Mouse (Mus musculus): ENCODE results near the gene Ccdc177. TPM values are rescaled to one million over a fixed set of nuclear protein-coding genes. Genes with fewer than 3 reads are reported as not detected.
"Not testable (repeated sequence)": the region's sequence is repeated elsewhere in the genome, so short reads cannot be mapped to it uniquely, and the experiment has no call there.

The Ccdc177 gene
- total RNA-seq (2021) = 10 to 100 TPM; 12.9 to 15.5 TPM

DNA sequence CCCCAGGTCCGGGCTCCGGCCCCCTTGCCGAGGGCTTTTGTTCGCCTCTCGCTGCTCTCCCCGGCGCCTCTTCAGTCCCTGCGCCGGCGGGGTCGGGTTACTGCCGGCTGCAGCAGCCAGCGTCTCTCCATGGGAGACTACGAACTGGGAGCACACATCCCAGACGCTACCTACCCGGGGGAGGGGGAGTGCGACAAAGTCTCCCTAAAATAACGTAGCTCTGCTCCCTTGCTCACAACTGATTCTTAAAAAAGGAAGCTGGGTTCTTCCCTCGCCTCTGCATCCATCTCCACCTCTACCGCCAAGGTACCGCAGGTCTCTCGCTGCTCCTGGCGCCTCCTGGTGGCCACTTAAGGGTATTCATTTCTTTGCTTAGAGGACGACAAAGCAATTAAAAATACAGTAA lies at the start of gene Ccdc177:
Gene Ccdc177 (minus strand): TSS at position 292 of the 406 bp plus-strand sequence.
- intact Hi-C loops (cut with DNase I) = loop anchor here (1.0 kb wide), 1 partner anchor 30 kb away; no protein-coding TSS in a partner anchor
- DNase-seq (ENCODE audit: low spot score in 2 of 2) = peak; percentile 86 to 95

DNA sequence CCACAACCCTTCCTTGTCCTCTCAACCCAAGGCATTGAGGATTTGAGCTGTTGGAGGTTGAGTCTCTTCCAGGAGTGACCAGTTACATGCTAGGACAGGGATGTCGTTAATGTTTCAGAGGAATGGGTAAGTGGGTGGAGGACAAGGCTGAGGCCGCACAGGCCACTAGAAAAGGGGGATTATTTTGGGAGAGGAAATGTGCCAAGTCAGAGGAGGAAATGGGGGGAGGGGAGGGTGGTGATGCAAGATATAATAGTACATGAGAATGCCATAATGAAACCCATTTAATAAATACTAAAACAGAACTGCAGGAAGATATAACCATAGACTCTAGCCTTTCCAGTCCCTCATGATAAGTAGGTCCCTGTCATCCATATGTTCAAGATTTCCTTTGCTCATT lies 49.5 kb upstream of the Ccdc177 start:
- intact Hi-C loops (cut with DNase I) = no loop called here

DNA sequence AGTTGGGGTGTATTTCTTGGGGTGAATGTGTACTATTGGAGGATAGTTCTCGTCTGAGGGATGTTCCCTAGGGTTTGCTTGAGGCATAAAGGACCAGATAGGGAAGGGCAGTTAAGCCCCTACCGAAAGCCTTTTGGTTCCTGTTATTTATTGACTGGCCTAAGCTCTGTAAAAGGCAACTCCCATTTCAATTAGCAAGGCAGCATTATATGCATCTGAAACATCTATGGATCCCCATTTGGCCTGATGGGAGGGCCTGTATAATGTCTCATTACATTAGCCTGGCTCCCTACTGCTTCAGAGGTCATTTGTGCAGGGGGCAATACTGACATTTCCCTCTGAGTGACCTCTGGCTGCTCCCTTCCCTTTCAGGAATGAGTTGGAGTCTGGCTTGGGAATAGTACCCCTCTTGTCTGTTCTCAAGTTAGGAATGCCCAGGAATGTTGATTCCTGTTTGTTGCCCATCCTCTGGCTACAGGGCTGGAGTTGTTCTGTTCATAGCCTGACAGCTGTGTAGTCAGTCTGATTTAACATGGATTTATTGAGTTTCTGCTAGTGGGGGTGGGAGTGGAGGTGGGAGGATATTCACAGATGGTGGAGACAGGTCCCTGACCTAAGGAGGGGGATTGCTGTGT lies 47.1 kb upstream of the Ccdc177 start:
- intact Hi-C loops (cut with DNase I) = no loop called here
- no peak for DNase-seq (ENCODE audit: low spot score in 2 of 2)

More for the DNA sequence above, 49.5 kb upstream of the Ccdc177 start:
- DNase-seq (ENCODE audit: low spot score in 2 of 2) = no peak

DNA sequence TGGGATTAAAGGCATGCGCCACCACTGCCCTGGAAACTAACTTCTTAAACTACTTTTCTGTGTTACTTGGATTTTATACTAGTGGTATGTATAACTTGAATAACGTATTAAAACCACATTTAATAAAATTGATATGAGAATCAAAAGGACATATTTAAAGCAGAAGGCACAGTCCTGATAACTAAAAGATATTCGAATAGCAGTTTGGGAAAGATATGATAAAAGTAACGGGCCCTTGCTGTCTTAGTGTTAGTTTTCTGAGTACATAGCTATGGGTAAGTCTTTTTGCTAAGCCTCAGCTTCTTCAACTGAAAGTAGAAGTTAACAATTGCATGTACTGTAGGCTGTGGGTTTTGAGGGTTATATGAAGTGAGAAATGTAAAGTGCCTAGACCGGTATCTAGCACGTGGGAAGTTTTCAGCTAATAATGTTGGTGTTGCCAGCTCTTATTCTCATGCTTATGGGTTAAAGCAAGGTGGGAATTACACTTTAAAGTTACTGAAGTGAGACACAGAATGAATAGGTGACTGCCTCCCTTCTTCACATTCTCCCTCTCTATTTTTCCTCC lies 44.5 kb upstream of the Ccdc177 start:
- intact Hi-C loops (cut with DNase I) = no loop called here
- no peak for DNase-seq (ENCODE audit: low spot score in 2 of 2)

DNA sequence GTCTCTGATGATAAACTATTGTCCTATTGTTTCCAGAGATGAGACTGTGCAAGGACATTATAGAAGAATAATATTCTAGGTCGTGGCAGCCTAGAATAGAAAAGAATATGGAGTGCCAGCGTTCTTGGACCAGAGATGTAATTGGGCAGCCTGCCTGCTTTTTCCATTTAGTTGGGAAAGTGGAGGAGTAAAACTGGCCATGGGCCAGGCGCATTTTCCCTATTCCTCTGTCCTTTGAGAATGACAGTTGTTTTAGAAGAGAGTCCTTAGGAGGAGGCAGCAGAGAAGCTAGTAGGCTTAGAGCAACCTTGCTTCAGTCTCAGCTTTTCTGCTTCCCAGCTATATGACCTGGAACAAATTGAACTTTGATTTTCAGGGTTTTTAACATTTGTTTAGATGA lies 43.4 kb upstream of the Ccdc177 start:
- DNase-seq (ENCODE audit: low spot score in 2 of 2) = peak; percentile 83 to 94
- intact Hi-C loops (cut with DNase I) = no loop called here

DNA sequence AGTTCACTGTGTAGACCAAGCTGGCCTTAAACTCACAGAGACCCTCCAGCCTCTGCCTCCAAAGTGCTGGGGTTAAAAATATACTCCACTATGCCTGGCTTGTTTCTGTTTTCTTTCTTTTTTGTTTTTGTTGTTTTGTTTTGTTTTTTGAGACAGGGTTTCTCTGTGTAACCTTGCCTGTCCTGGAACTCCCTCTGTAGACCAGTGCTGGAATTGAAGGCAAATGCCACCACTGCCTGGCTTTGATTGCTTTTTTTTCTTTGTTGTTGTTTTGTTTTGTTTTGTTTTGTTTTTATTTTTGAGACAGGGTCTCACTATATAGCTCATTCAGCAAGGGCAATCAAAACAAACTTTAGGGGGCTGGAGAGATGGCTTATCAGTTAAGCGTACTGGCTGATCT lies 41.0 kb upstream of the Ccdc177 start:
- DNase-seq (ENCODE audit: low spot score in 2 of 2) = no peak
- intact Hi-C loops (cut with DNase I) = no loop called here

DNA sequence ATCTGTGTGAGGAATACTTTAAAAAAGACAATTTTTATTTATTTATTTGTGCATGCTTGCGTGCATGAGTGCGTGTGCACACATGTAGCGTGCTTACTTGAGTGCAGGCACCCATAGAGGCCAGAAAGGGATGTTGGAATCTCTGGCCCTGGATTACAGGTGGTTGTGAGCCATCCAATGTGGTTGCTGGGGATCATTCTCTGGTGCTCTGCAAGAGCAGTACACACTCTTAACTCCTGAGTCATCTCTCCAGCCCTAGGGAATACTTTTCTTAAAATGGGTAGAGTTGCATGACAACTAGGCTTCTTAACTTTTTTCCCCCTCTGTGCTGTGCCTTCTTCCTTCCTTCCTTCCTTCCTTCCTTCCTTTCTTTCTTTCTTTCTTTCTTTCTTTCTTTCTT lies 39.7 kb upstream of the Ccdc177 start:
- no peak for DNase-seq (ENCODE audit: low spot score in 2 of 2)
- intact Hi-C loops (cut with DNase I) = no loop called here

DNA sequence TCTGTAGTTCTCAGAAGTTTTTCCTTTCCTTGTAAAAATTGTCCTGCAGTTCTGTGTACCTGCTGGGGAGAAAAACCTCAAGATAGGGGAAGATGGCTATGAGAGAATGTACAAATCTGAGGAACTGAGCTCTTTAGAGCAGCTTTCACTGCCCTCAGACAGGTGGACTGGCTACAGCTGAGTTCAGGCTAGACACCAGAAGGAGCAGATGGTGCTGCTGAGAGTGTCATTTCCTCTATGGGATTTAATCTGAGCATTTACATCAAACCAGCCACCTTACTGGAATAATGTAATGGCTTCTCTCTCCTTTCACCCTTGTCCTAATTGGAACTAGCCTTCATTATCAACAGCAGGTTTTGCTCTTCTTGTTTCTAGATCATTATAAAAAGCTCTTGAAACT lies 37.8 kb upstream of the Ccdc177 start:
- peak in 1 of 2 experiments; percentile 36 for DNase-seq (ENCODE audit: low spot score in 2 of 2)
- intact Hi-C loops (cut with DNase I) = no loop called here

DNA sequence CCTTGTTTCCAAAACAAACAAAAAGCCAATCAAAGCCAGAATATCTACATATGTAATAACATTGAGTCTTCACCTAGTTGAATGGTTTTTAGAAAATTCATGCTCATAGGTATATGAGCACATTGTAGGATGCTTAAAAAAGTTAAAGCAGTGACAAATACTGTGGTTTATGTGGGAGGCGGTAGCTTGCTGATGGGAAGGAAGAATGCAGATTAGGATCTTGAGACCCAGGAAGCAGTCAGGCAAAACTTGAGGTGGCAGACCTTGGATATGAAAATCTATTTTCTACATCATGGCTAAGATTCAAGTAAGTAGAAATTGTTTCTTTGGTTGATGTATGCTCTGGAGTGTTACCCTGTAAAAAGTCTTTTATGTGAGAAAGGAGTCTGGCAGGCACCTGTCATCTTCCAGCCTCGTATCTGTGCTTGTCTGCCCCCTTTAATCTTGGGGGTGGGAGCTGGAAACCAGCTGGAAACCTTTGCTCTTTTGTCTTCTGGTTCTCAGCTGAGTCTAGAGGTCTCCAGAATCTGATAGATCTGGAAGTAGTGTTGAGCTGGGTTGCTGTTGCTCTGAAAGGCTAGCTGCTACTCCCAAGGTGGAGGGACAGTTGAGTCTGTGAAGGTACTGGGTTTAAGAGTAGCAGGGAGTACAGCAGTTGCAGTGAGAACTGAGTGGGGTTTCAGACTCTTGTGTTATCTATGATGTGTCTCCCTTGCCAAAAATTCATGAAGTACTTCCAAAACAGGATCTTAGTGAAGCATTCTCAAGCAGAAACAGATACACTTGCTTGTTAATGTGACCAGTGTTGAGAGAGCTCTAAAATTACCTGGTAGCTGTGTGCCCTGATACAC lies 34.7 kb upstream of the Ccdc177 start:
- no peak for DNase-seq (ENCODE audit: low spot score in 2 of 2)
- intact Hi-C loops (cut with DNase I) = no loop called here

DNA sequence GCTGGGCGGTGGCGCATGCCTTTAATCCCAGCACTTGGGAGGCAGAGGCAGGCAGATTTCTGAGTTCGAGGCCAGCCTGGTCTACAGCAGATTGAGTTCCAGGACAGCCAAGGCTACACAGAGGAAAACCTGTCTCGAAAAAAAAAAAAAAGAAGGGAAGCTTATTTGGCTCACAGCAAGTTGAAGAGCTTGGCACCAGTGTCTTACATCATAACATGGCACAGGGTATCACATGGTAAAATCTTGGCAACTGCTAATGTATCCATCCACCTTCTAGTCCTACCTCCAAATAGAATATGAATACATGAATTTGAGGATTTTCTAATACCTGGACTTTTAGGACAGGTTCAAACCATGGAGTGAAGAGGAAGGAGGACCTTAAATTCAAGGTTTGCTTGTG lies 34.0 kb upstream of the Ccdc177 start:
- intact Hi-C loops (cut with DNase I) = no loop called here
- no peak for DNase-seq (ENCODE audit: low spot score in 2 of 2)

DNA sequence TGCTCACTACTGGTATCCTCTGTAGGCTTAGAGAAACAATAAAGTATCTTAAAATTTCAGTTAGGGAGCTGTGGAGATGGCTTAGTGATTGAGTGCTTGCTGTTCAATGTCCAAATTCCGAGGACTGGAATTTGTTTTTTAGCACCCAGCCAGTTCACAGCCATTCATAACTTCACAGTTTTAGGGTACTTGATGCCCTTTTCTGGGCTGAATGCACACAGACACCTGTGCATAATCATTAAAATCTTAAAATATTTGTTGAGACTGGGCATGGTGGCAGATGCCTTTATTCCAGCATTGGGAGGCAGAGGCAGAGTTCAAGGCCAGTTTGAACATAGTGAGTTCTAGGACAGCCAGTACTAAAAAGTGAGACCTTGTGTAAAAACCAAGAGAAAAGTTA lies 33.0 kb upstream of the Ccdc177 start:
- DNase-seq (ENCODE audit: low spot score in 2 of 2) = no peak
- intact Hi-C loops (cut with DNase I) = no loop called here

DNA sequence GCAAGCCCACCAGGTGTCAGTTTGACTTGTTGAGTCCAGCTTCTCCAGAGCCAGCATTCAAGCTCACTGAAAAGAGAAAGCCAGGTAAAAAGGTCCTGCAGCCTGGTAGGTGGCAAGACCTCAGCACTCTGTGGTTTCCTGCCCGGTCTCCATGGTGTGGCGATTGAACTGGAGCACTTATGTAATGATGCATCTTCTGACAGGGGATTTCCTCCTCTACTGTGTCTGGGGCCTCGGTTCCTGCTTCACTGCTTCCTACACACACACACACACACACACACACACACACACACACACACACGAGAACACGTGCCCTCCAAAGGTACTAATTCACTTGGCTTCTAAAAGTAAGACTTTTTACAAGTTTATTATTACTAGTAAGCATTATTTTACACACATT lies 32.4 kb upstream of the Ccdc177 start:
- intact Hi-C loops (cut with DNase I) = no loop called here
- DNase-seq (ENCODE audit: low spot score in 2 of 2) = no peak

DNA sequence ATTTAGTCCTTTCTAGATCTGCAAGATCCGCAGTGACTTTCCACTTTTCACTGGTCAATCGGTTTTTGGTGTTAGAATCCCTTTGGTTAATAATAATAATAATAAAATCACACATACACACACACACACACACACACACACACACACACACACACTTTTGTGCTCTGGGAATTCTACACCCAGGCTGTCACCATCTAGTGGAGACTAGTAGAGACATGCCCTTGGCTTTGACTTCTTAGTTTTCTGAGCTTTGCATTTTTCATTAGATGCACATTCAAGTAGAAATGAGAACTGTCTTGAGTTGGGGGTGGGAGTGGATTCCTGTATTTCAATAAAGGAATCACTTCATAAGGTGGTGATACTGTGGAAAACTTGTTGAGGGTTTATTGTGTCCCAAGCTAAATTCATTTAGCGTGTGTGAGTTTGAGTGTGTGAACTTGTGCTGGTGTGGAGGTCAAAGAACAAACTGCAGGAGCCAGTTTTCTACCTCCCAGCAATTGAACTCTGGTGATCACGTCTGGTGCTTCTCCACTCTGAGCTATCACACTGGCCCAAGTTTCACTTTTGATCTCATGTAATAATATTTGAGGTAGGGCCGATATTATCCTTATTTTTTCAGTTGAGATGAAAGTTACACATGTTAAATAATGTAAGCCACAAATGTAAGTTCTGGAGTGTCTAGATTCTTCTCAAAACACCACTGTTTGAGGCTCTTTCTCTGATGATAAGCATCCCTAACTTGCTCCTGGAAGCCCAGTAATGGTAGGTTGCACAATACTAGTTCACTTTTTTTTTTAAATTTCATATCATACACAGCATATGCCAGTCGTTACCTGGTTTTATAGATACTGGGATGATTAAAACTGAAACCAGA lies 31.3 kb upstream of the Ccdc177 start:
- no peak for DNase-seq (ENCODE audit: low spot score in 2 of 2)
- intact Hi-C loops (cut with DNase I) = loop anchor here (2.0 kb wide), 1 partner anchor 27 kb away; no protein-coding TSS in a partner anchor

DNA sequence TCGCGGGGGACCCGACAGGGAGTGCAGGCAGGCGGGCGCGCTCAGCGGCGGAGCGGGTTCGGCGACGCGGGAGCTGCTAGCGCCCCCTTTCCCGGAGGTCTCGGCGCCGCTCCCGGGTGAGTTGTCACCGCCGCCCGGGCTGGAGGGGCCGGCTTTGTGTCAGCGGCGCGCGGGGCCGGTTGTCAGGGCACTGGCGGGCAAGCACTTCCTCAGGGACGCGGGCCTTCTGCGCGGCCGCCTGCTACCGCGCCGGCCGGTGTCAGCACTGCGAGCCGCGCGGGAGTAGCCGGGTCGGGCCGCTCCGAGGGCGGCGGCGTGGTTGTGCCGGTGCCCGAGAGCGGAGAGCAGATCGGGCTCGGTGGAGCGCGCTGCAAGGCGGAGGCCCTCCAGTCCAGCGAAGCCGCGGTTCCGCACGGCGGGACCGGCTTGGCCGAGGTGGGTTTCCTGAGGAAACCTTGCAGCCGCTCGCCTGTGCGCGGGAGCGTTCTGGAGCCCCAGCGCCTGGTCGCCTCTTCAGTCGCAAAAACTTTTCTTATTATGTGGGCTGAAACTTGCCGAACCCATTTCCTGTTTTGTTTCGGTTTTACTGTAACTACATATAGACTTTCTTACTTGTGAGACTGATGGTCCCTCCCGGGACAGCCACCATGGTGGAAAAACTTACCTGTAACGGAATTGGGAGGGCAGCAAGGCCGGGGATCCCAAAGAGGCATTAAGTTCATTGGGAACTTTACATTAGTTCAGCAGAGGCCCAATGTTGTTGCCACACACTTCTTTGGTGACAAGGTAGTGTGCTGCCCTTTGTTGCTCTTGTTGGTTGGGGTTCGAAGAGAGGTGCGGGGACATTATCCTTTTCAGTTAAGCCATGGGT lies 30.4 kb upstream of the Ccdc177 start:
- intact Hi-C loops (cut with DNase I) = loop anchor here (2.0 kb wide), 1 partner anchor 28 kb away; no protein-coding TSS in a partner anchor
- DNase-seq (ENCODE audit: low spot score in 2 of 2) = no peak

DNA sequence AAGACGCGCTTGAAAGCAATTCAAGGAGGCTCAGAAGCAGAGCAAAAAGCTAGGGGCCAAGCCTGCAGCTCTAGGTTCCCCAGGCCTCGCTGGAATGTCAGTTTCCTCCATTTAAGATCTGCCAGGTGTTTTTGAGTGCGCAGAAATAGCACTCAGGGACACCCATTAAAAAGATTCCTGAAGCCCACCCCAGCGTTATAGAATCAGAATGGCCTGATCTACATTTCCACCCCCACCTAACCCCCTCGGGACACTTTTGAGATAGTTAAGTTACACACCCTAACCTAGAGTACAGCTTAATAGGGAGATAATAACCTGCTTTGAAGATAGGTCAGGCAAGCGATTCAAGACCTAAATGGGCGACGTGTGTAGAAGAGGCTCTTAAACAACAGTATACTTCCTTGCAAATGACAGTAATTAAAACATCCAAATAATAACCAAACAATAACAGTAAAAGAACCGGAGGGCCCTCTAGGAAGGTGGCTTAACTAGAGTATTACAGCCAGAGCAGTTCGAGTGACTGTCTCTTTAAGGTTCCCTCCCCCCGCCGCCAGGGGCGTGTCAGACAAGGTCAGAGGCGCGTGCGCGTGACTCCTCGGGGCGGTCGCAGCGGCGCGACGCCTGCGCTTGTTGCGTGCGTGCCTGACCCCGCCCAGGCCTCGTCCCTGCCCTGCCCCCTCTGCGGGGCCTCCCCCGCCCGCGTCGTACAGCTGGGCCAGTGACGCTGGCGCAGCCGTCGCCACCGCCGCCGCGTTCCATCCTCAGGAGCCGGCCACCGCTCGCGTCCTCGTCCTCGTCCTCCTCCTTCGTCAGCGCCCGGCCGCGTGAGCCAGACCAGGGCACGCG lies 29.6 kb upstream of the Ccdc177 start, which contains the start of gene Susd6:
Gene Susd6 (plus strand): TSS at position 662 of the 846 bp plus-strand sequence.
- intact Hi-C loops (cut with DNase I) = loop anchor here (2.0 kb wide), 1 partner anchor 29 kb away; no protein-coding TSS in a partner anchor
- peak; percentile 98 to 99 for DNase-seq (ENCODE audit: low spot score in 2 of 2)

DNA sequence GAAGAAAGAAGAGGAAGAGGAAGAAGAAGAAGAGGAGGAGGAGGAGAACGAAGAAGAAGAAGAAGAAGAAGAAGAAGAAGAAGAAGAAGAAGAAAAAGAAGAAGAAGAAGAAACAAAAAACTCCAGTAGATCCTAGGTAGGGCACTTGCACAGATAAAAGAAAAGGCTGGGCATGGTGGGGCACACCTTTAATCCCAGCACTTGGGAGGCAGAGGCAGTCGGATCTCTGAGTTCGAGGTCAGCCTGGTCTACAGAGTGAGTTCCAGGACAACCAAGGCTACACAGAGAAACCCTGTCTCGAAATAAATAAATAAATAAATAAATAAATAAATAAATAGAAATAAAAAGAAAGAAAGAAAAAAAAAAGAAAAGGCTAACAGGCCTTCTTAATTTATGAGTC lies 28.8 kb upstream of the Ccdc177 start:
- intact Hi-C loops (cut with DNase I); DNase-seq (ENCODE audit: low spot score in 2 of 2): not testable (repeated sequence)

DNA sequence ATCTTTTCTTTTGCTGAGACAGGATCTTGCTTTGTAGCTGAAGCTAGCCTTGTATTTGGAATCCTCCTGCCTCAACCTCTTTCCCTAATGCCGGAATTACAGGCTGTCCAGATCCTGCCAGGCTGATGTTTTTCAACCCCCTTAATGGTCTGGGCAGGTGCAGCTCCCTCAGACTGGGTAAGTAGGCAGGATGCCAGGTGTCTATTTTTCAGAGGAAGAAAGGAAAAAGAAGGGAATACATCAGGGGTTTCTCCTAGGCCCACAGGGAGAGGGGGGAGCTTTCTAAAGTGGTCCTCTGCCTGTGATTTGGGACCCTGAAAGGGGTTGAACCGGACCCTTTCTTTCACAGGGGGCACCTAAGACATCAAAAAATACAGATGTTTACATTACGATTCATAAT lies 27.7 kb upstream of the Ccdc177 start:
- intact Hi-C loops (cut with DNase I) = no loop called here
- no peak for DNase-seq (ENCODE audit: low spot score in 2 of 2)

DNA sequence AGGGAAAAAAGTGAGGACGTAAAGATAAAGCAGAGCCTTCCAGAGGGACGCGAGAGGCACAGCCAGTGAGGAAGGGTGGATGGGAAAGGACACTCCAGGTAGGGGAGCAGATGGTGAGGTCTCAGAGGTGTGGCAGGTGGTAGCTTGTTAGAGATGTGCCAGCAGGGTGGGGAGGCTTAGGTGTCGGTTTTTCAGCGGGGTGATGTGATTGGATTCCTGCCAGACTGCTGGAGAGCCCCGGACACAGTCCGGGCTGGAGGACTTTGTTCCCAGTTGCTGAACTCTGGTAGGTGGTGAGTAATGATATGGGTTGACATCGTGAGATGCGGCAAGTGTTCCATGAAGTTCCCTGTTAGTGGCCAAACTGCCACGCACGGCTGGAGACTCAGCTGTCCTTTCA lies 27.1 kb upstream of the Ccdc177 start:
- intact Hi-C loops (cut with DNase I) = no loop called here
- no peak for DNase-seq (ENCODE audit: low spot score in 2 of 2)

Measured in left cerebral cortex, postnatal 25 days (tissue).